Mouse (Mus musculus) forelimb bud, embryonic 11.5 days (tissue): Measurements from ENCODE around the gene Faim2.
A peak's percentile ranks its signal among the peaks of the same experiment; 100 is the strongest.

Experiments used
- DNase-seq: peaks from one replicate; pipeline ENCODE4 v3.0.0-alpha.2; 2012; ENCODE audit warnings: low read depth, low spot score

Faim2 gene

GRCm38 (mm10) chr15:99509840-99510239, 18.1 kb downstream of the Faim2 start:
- no peak for DNase-seq

- DNase-seq: no peak
Measured at GRCm38 (mm10) chr15:99505324-99506095, 22.5 kb downstream of the Faim2 start.

GRCm38 (mm10) chr15:99503256-99503655, 24.7 kb downstream of the Faim2 start:
- no peak for DNase-seq

- DNase-seq: peak; percentile 9
Measured at GRCm38 (mm10) chr15:99502311-99502831, 25.6 kb downstream of the Faim2 start.

GRCm38 (mm10) chr15:99501292-99502260, 26.4 kb downstream of the Faim2 start:
- DNase-seq: peak; percentile 40

GRCm38 (mm10) chr15:99500320-99500719, 27.6 kb downstream of the Faim2 start:
- DNase-seq: no peak

GRCm38 (mm10) chr15:99499726-99500125, 28.2 kb downstream of the Faim2 start:
- DNase-seq: no peak

GRCm38 (mm10) chr15:99498781-99499180, 29.2 kb downstream of the Faim2 start:
- no peak for DNase-seq

GRCm38 (mm10) chr15:99498356-99498755, 29.6 kb downstream of the Faim2 start:
- no peak for DNase-seq

GRCm38 (mm10) chr15:99497527-99498242, 30.3 kb downstream of the Faim2 start:
- no peak for DNase-seq

GRCm38 (mm10) chr15:99497061-99497460, 30.9 kb downstream of the Faim2 start:
- DNase-seq: peak; percentile 77

GRCm38 (mm10) chr15:99484745-99485144, 43.2 kb downstream of the Faim2 start:
- DNase-seq: no peak

GRCm38 (mm10) chr15:99475814-99476213, 52.2 kb downstream of the Faim2 start:
- DNase-seq: no peak

GRCm38 (mm10) chr15:99474576-99474926, 53.4 kb downstream of the Faim2 start, which contains the start of gene Bcdin3d:
TSS of gene Bcdin3d (minus strand) at chr15:99474730.
- peak; percentile 95 for DNase-seq

GRCm38 (mm10) chr15:99473801-99474575, 54.0 kb downstream of the Faim2 start:
- peak; percentile 56 for DNase-seq

GRCm38 (mm10) chr15:99472972-99473371, 55.0 kb downstream of the Faim2 start:
- no peak for DNase-seq

GRCm38 (mm10) chr15:99471677-99472063, 56.3 kb downstream of the Faim2 start:
- no peak for DNase-seq

GRCm38 (mm10) chr15:99470971-99471676, 56.8 kb downstream of the Faim2 start:
- DNase-seq: no peak

- DNase-seq: no peak
Measured at GRCm38 (mm10) chr15:99470224-99470761, 57.7 kb downstream of the Faim2 start.

- no peak for DNase-seq
Measured at GRCm38 (mm10) chr15:99469736-99470135, 58.2 kb downstream of the Faim2 start.
